Comparison of ENCODE assay signal across 8 mouse cellular contexts in genomic region chr2:32396695-32397094, GRCm38 (mm10). TPM values are rescaled to one million over a fixed set of nuclear protein-coding genes. Genes with fewer than 3 reads are reported as not detected.
A peak's percentile ranks its signal among the peaks of the same experiment; 100 is the strongest.
DNase-seq lines count a peak whose midpoint lies in the region; ATAC-seq and TF ChIP-seq lines count a peak whose summit lies in the region.

No protein-coding gene starts in this region.

- no peaks in the 10 kb centered on the region for H3K9me3 ChIP-seq in heart, embryonic 10.5 days
- H3K9me3 ChIP-seq in E14TG2a.4 (ENCODE audit: low read length) = peaks cover 10% of the 10 kb centered on the region
- H3K9me3 ChIP-seq in hindbrain, embryonic 12.5 days (replicated peaks) = no peaks in the 10 kb centered on the region
- H3K9me3 ChIP-seq in midbrain, embryonic 11.5 days (ENCODE audit: control insufficient read depth, low read length) = no peaks in the 10 kb centered on the region

- H3K9ac ChIP-seq in hindbrain, embryonic 12.5 days = peak overlapping the region; percentile 76
- H3K9ac ChIP-seq in midbrain, embryonic 11.5 days (ENCODE audit: low read length) = peak overlapping the region; percentile 80

- peak overlapping the region; percentile 92 for H3K27ac ChIP-seq in heart, embryonic 10.5 days
- H3K27ac ChIP-seq in hindbrain, embryonic 12.5 days = peak overlapping the region; percentile 89; the same call in 1 of the 2 replicates
- no peak overlapping the region for H3K27ac ChIP-seq in midbrain, embryonic 11.5 days (ENCODE audit: low read depth, low read length)

- no peak for DNase-seq in heart, embryonic 10.5 days (ENCODE audit: low spot score)
- no peak for DNase-seq in heart, postnatal 14 days
- DNase-seq in midbrain, embryonic 11.5 days (ENCODE audit: low spot score, missing footprints) = no peak
- DNase-seq in frontal cortex, postnatal 14 days (ENCODE audit: low spot score in 2 of 2) = no peak
- no peak for DNase-seq in MN1 (ENCODE audit: low spot score)
- DNase-seq in layer of hippocampus, adult 9-11 months = no peak

- H3K36me3 ChIP-seq in heart, embryonic 10.5 days = peaks cover 37% of the 10 kb centered on the region
- H3K36me3 ChIP-seq in E14TG2a.4 (ENCODE audit: insufficient read depth, low read length) = peaks cover 26% of the 10 kb centered on the region
- peaks cover 18% of the 10 kb centered on the region for H3K36me3 ChIP-seq in hindbrain, embryonic 12.5 days
- H3K36me3 ChIP-seq in midbrain, embryonic 11.5 days (ENCODE audit: control insufficient read depth, insufficient read depth, low read length) = no peaks in the 10 kb centered on the region

- intact Hi-C loops in heart, postnatal 14 days (cut with DNase I) = no loop called here

- H3K4me3 ChIP-seq in heart, embryonic 10.5 days = peak overlapping the region; percentile 95
- H3K4me3 ChIP-seq in E14TG2a.4 (replicated peaks; ENCODE audit: low read length) = peak overlapping the region; percentile 95
- H3K4me3 ChIP-seq in hindbrain, embryonic 12.5 days = peak overlapping the region; percentile 67
- H3K4me3 ChIP-seq in midbrain, embryonic 11.5 days (ENCODE audit: low read depth, low read length) = peak overlapping the region; percentile 83

- ATAC-seq in hindbrain, embryonic 12.5 days (ENCODE audit: low FRiP score) = no peak
- no peak for ATAC-seq in midbrain, embryonic 11.5 days (ENCODE audit: low FRiP score)

- H3K4me2 ChIP-seq in hindbrain, embryonic 12.5 days (replicated peaks) = peak overlapping the region; percentile 83
- H3K4me2 ChIP-seq in midbrain, embryonic 11.5 days = peak overlapping the region; percentile 74

- WGBS in heart, embryonic 10.5 days = under 1% methylated on average over 15 of the region's 15 CpGs
- 2% methylated on average over 15 of the region's 15 CpGs for WGBS in hindbrain, embryonic 12.5 days
- WGBS in midbrain, embryonic 11.5 days = 0% methylated on average over 15 of the region's 15 CpGs

- H3K4me1 ChIP-seq in heart, embryonic 10.5 days = peaks cover 22% of the 10 kb centered on the region
- H3K4me1 ChIP-seq in E14TG2a.4 (replicated peaks; ENCODE audit: low read depth, low read length) = peaks cover 53% of the 10 kb centered on the region
- peaks cover 16% of the 10 kb centered on the region for H3K4me1 ChIP-seq in hindbrain, embryonic 12.5 days
- peaks cover 10% of the 10 kb centered on the region for H3K4me1 ChIP-seq in midbrain, embryonic 11.5 days (ENCODE audit: control insufficient read depth, insufficient read depth, low read length)

- no peaks in the 10 kb centered on the region for H3K27me3 ChIP-seq in heart, embryonic 10.5 days (ENCODE audit: insufficient read depth, poor library complexity, severe bottlenecking)
- no peaks in the 10 kb centered on the region for H3K27me3 ChIP-seq in E14TG2a.4 (ENCODE audit: insufficient read depth, low read length)
- no peaks in the 10 kb centered on the region for H3K27me3 ChIP-seq in hindbrain, embryonic 12.5 days
- no peaks in the 10 kb centered on the region for H3K27me3 ChIP-seq in midbrain, embryonic 11.5 days (ENCODE audit: control insufficient read depth, insufficient read depth, low read length)

- TF ChIP-seq CTCF in E14TG2a.4 (conservative IDR thresholded peaks at IDR 0.05; ENCODE audit: low read length) = no peak

RNA-seq across cellular contexts. Expression of gene Ptges2, which starts 1.0 kb away (rescaled TPM):
- 34.4 and 46.6 TPM in 2 replicates for polyA plus RNA-seq in heart, embryonic 10.5 days (2016; fragmentation: Nextera tagmentation; extraction: Ambion mirVana)
- 10 to 100 TPM; 65.0 to 75.7 TPM for total RNA-seq in heart, postnatal 14 days (2021)
- polyA plus RNA-seq in hindbrain, embryonic 12.5 days (2016; fragmentation: Nextera tagmentation; extraction: Ambion mirVana) = 34.5 and 35.1 TPM in 2 replicates
- polyA plus RNA-seq in midbrain, embryonic 11.5 days (2014; fragmentation: Nextera tagmentation; extraction: Ambion mirVana) = 24.7 and 25.4 TPM in 2 replicates

RNA-seq across cellular contexts. Expression of gene Lcn2, which starts 8.6 kb away (rescaled TPM):
- not detected in 2 replicates for polyA plus RNA-seq in heart, embryonic 10.5 days (2016; fragmentation: Nextera tagmentation; extraction: Ambion mirVana)
- total RNA-seq in heart, postnatal 14 days (2021) = 1 to 10 TPM; 3.8 to 6.5 TPM
- polyA plus RNA-seq in hindbrain, embryonic 12.5 days (2016; fragmentation: Nextera tagmentation; extraction: Ambion mirVana) = 0.95 and 1.2 TPM in 2 replicates
- polyA plus RNA-seq in midbrain, embryonic 11.5 days (2014; fragmentation: Nextera tagmentation; extraction: Ambion mirVana) = 0.30 TPM in 1 of 2 replicates, not detected in the other

RNA-seq across cellular contexts. Expression of gene 1110008P14Rik, which starts 15.0 kb away (rescaled TPM):
- 41.2 and 50.5 TPM in 2 replicates for polyA plus RNA-seq in heart, embryonic 10.5 days (2016; fragmentation: Nextera tagmentation; extraction: Ambion mirVana)
- 10 to 100 TPM; 45.3 to 48.2 TPM for total RNA-seq in heart, postnatal 14 days (2021)
- 62.6 and 72.8 TPM in 2 replicates for polyA plus RNA-seq in hindbrain, embryonic 12.5 days (2016; fragmentation: Nextera tagmentation; extraction: Ambion mirVana)
- polyA plus RNA-seq in midbrain, embryonic 11.5 days (2014; fragmentation: Nextera tagmentation; extraction: Ambion mirVana) = 46.4 and 49.4 TPM in 2 replicates

RNA-seq across cellular contexts. Expression of gene Dnm1, which starts 43.6 kb away (rescaled TPM):
- polyA plus RNA-seq in heart, embryonic 10.5 days (2016; fragmentation: Nextera tagmentation; extraction: Ambion mirVana) = 4.3 and 9.4 TPM in 2 replicates
- 1 to 10 TPM; 9.1 TPM for total RNA-seq in heart, postnatal 14 days (2021)
- 44.4 and 47.5 TPM in 2 replicates for polyA plus RNA-seq in hindbrain, embryonic 12.5 days (2016; fragmentation: Nextera tagmentation; extraction: Ambion mirVana)
- 12.9 and 13.8 TPM in 2 replicates for polyA plus RNA-seq in midbrain, embryonic 11.5 days (2014; fragmentation: Nextera tagmentation; extraction: Ambion mirVana)

RNA-seq across cellular contexts. Expression of gene Ciz1, which starts 44.6 kb away (rescaled TPM):
- 41.0 and 48.0 TPM in 2 replicates for polyA plus RNA-seq in heart, embryonic 10.5 days (2016; fragmentation: Nextera tagmentation; extraction: Ambion mirVana)
- 10 to 100 TPM; 32.2 to 36.5 TPM for total RNA-seq in heart, postnatal 14 days (2021)
- polyA plus RNA-seq in hindbrain, embryonic 12.5 days (2016; fragmentation: Nextera tagmentation; extraction: Ambion mirVana) = 59.1 and 66.3 TPM in 2 replicates
- polyA plus RNA-seq in midbrain, embryonic 11.5 days (2014; fragmentation: Nextera tagmentation; extraction: Ambion mirVana) = 43.1 and 46.9 TPM in 2 replicates
